Mouse (Mus musculus): Measurements from ENCODE around the gene Rnf224. TPM values are rescaled to one million over a fixed set of nuclear protein-coding genes. Genes with fewer than 3 reads are reported as not detected.
A peak's percentile ranks its signal among the peaks of the same experiment; 100 is the strongest.

The Rnf224 gene
- total RNA-seq, 2 experiments from 2014 or later, result not detected

GRCm38 (mm10) chr2:25231038-25231437 is 5.5 kb downstream of the Rnf224 start:
- intact Hi-C loops (cut with DNase I), result no loop called here
- no peak for DNase-seq (ENCODE audit: extremely low spot score in 1 of 2, low spot score in 2 of 2)

GRCm38 (mm10) chr2:25230581-25230980 is 6.0 kb downstream of the Rnf224 start:
- intact Hi-C loops (cut with DNase I), result no loop called here
- DNase-seq (ENCODE audit: extremely low spot score in 1 of 2, low spot score in 2 of 2), result no peak

GRCm38 (mm10) chr2:25229582-25229981 is 7.0 kb downstream of the Rnf224 start:
- DNase-seq (ENCODE audit: extremely low spot score in 1 of 2, low spot score in 2 of 2), result no peak
- intact Hi-C loops (cut with DNase I), result no loop called here

GRCm38 (mm10) chr2:25228995-25229530 is 7.5 kb downstream of the Rnf224 start:
- no peak for DNase-seq (ENCODE audit: extremely low spot score in 1 of 2, low spot score in 2 of 2)
- intact Hi-C loops (cut with DNase I), result no loop called here

- intact Hi-C loops (cut with DNase I), result no loop called here
- peak; percentile 82 to 92 for DNase-seq (ENCODE audit: extremely low spot score in 1 of 2, low spot score in 2 of 2)
These were observed 8.1 kb downstream of the Rnf224 start for GRCm38 (mm10) chr2:25228431-25228889.

- no peak for DNase-seq (ENCODE audit: extremely low spot score in 1 of 2, low spot score in 2 of 2)
- intact Hi-C loops (cut with DNase I), result no loop called here
These were observed 9.2 kb downstream of the Rnf224 start for GRCm38 (mm10) chr2:25227406-25227805.

GRCm38 (mm10) chr2:25226864-25227263 is 9.7 kb downstream of the Rnf224 start:
- DNase-seq (ENCODE audit: extremely low spot score in 1 of 2, low spot score in 2 of 2), result peak; percentile 60
- intact Hi-C loops (cut with DNase I), result no loop called here

- intact Hi-C loops (cut with DNase I), result no loop called here
- DNase-seq (ENCODE audit: extremely low spot score in 1 of 2, low spot score in 2 of 2), result no peak
These were observed 10.7 kb downstream of the Rnf224 start for GRCm38 (mm10) chr2:25225811-25226379.

GRCm38 (mm10) chr2:25224766-25225752 is 11.5 kb downstream of the Rnf224 start:
- intact Hi-C loops (cut with DNase I), result no loop called here
- peak; percentile 99 to 100 for DNase-seq (ENCODE audit: extremely low spot score in 1 of 2, low spot score in 2 of 2)

GRCm38 (mm10) chr2:25224492-25224765 is 12.2 kb downstream of the Rnf224 start, which contains the start of gene Tubb4b:
Tubb4b (minus strand) TSS chr2:25224702.
- intact Hi-C loops (cut with DNase I), result no loop called here
- DNase-seq (ENCODE audit: extremely low spot score in 1 of 2, low spot score in 2 of 2), result no peak

- DNase-seq (ENCODE audit: extremely low spot score in 1 of 2, low spot score in 2 of 2), result peak; percentile 38 to 89
- intact Hi-C loops (cut with DNase I), result no loop called here
These were observed 12.7 kb downstream of the Rnf224 start for GRCm38 (mm10) chr2:25223681-25224491.

GRCm38 (mm10) chr2:25221331-25221772 is 15.2 kb downstream of the Rnf224 start:
- no peak for DNase-seq (ENCODE audit: extremely low spot score in 1 of 2, low spot score in 2 of 2)
- intact Hi-C loops (cut with DNase I), result no loop called here

- no peak for DNase-seq (ENCODE audit: extremely low spot score in 1 of 2, low spot score in 2 of 2)
- intact Hi-C loops (cut with DNase I), result no loop called here
These were observed 18.1 kb downstream of the Rnf224 start, which contains the start of gene Fam166a for GRCm38 (mm10) chr2:25218445-25218844. Fam166a (plus strand) TSS chr2:25218745.

GRCm38 (mm10) chr2:25217666-25218065 is 18.9 kb downstream of the Rnf224 start:
- intact Hi-C loops (cut with DNase I), result no loop called here
- no peak for DNase-seq (ENCODE audit: extremely low spot score in 1 of 2, low spot score in 2 of 2)

- DNase-seq (ENCODE audit: extremely low spot score in 1 of 2, low spot score in 2 of 2), result no peak
These were observed 22.1 kb downstream of the Rnf224 start, which contains the start of gene Stpg3 for GRCm38 (mm10) chr2:25214444-25214843. Stpg3 (minus strand) TSS chr2:25214637.

GRCm38 (mm10) chr2:25213266-25213865 is 23.2 kb downstream of the Rnf224 start:
- DNase-seq (ENCODE audit: extremely low spot score in 1 of 2, low spot score in 2 of 2), result no peak
- intact Hi-C loops (cut with DNase I), result no loop called here

More at GRCm38 (mm10) chr2:25214444-25214843, 22.1 kb downstream of the Rnf224 start, which contains the start of gene Stpg3:
- intact Hi-C loops (cut with DNase I), result no loop called here

GRCm38 (mm10) chr2:25211121-25211670 is 25.4 kb downstream of the Rnf224 start, which contains the start of gene Nelfb:
Nelfb (minus strand) TSS chr2:25211489.
- peak; percentile 65 to 94 for DNase-seq (ENCODE audit: extremely low spot score in 1 of 2, low spot score in 2 of 2)
- intact Hi-C loops (cut with DNase I), result no loop called here

GRCm38 (mm10) chr2:25210686-25211085 is 25.9 kb downstream of the Rnf224 start:
- no peak for DNase-seq (ENCODE audit: extremely low spot score in 1 of 2, low spot score in 2 of 2)
- intact Hi-C loops (cut with DNase I), result no loop called here
